Mouse (Mus musculus) lung, postnatal 0 days (tissue): ENCODE measurements at regions not wholly inside any gene's neighbourhood (a gene's known extent, or its start where the extent isn't known, plus 50 kb on each side); places are given as distances from the start of the nearest gene placed in this dataset.
A peak's percentile ranks its signal among the peaks of the same experiment; 100 is the strongest.

Experiments used
- ATAC-seq: fragments of 200-750 bp; cut with Nextera tagmentation; 2 replicates; pipeline ENCODE4 v1.8.0; 2017; ENCODE audit warnings: moderate library complexity
- DNase-seq: peaks from one replicate; pipeline ENCODE4 v3.0.0-alpha.2; 2016; ENCODE audit warnings: low spot score
- H3K27ac ChIP-seq: fragments of 300-500 bp; sonication (generic); 2 replicates; pipeline ENCODE4 v1.5.1; 2014; ENCODE audit warnings: antibody characterized with exemption, mild to moderate bottlenecking, low read length, mixed read lengths
- H3K27me3 ChIP-seq: fragments of 300-500 bp; sonication (generic); replicated peaks from 2 replicates; pipeline ENCODE4 v1.6.1; 2014; ENCODE audit warnings: low read length, mixed read lengths; ENCODE audit not compliant: insufficient read depth
- H3K36me3 ChIP-seq: fragments of 300-500 bp; sonication (generic); 2 replicates; pipeline ENCODE4 v1.6.1; 2014; ENCODE audit warnings: low read length, mixed read lengths; ENCODE audit not compliant: insufficient read depth
- H3K4me1 ChIP-seq: fragments of 300-500 bp; sonication (generic); 2 replicates; pipeline ENCODE4 v1.6.1; 2014; ENCODE audit warnings: antibody characterized with exemption, low read depth, low read length, mixed read lengths; ENCODE audit not compliant: insufficient read depth
- H3K4me2 ChIP-seq: fragments of 300-500 bp; sonication (generic); replicated peaks from 2 replicates; pipeline ENCODE4 v1.6.1; 2014; ENCODE audit warnings: low read depth, mild to moderate bottlenecking, low read length, moderate library complexity, mixed read lengths
- H3K4me3 ChIP-seq: fragments of 300-500 bp; sonication (generic); 2 replicates; pipeline ENCODE4 v1.5.1; 2014; ENCODE audit warnings: low read depth, low read length
- H3K9ac ChIP-seq: fragments of 300-500 bp; sonication (generic); replicated peaks from 2 replicates; pipeline ENCODE4 v1.6.1; 2014; ENCODE audit warnings: low read depth, mild to moderate bottlenecking
- H3K9me3 ChIP-seq: fragments of 300-500 bp; sonication (generic); 2 replicates; pipeline ENCODE4 v1.6.1; 2016; ENCODE audit warnings: low read length, mixed read lengths
- CTCF ChIP-seq: IDR thresholded peaks from 2 replicates; pipeline ENCODE4 v1.5.1; 2016; ENCODE audit warnings: antibody characterized with exemption, mild to moderate bottlenecking
- EP300 ChIP-seq: IDR thresholded peaks from 2 replicates; pipeline ENCODE4 v1.6.1; 2016; ENCODE audit warnings: antibody characterized with exemption, mild to moderate bottlenecking, control low read depth
- WGBS: fragments of 180-500 bp; shearing (Covaris S2); extraction: QIAGEN DNeasy Blood & Tissue Kit; methylation state at CpG from one replicate; pipeline ENCODE4 v1.1.7; 2014; 5-methylcytosine and 5-hydroxymethylcytosine counted together

GRCm38 (mm10) chr16:77372768-77373167, 229.1 kb downstream of the Gm11146 start:
- ATAC-seq (no peak), DNase-seq (no peak)
- no peak overlapping the region for H3K4me3 ChIP-seq
- H3K9ac ChIP-seq = no peak overlapping the region
- TF ChIP-seq CTCF = no peak
- TF ChIP-seq EP300 = no peak
- H3K27me3 ChIP-seq = no peaks in the 10 kb centered on the region
- WGBS = 76% methylated on average over 3 of the region's 3 CpGs
- no peak overlapping the region for H3K4me2 ChIP-seq
- no peaks in the 10 kb centered on the region for H3K36me3 ChIP-seq
- no peak overlapping the region for H3K27ac ChIP-seq
- no peaks in the 10 kb centered on the region for H3K9me3 ChIP-seq
- no peaks in the 10 kb centered on the region for H3K4me1 ChIP-seq

GRCm38 (mm10) chr16:77369810-77370209, 232.1 kb downstream of the Gm11146 start:
- no peak for TF ChIP-seq CTCF
- TF ChIP-seq EP300 = no peak
- Histone ChIP-seq H3K9me3 (no peaks in the 10 kb centered on the region), H3K4me2 (no peak overlapping the region), H3K4me3 (no peak overlapping the region), H3K27me3 (no peaks in the 10 kb centered on the region), H3K9ac (no peak overlapping the region), H3K36me3 (no peaks in the 10 kb centered on the region), H3K4me1 (no peaks in the 10 kb centered on the region), H3K27ac (no peak overlapping the region)
- WGBS = 68% methylated on average over 2 of the region's 2 CpGs
- DNase-seq = peak; percentile 31
- no peak for ATAC-seq

GRCm38 (mm10) chr16:77365254-77365653, 236.6 kb downstream of the Gm11146 start:
- no peak for ATAC-seq
- WGBS = 32% methylated on average over 2 of the region's 2 CpGs

GRCm38 (mm10) chr16:77364439-77364838, 237.5 kb downstream of the Gm11146 start:
- DNase-seq (no peak), ATAC-seq (no peak)
- WGBS = 85% methylated on average over 3 of the region's 3 CpGs
- Histone ChIP-seq H3K36me3 (no peaks in the 10 kb centered on the region), H3K27ac (no peak overlapping the region), H3K9me3 (no peaks in the 10 kb centered on the region), H3K9ac (no peak overlapping the region), H3K4me1 (no peaks in the 10 kb centered on the region), H3K27me3 (no peaks in the 10 kb centered on the region), H3K4me2 (no peak overlapping the region), H3K4me3 (no peak overlapping the region)
- TF ChIP-seq EP300 (no peak), CTCF (no peak)

More at GRCm38 (mm10) chr16:77365254-77365653, 236.6 kb downstream of the Gm11146 start:
- Histone ChIP-seq H3K36me3 (no peaks in the 10 kb centered on the region), H3K27me3 (no peaks in the 10 kb centered on the region), H3K9ac (no peak overlapping the region), H3K4me2 (no peak overlapping the region), H3K4me1 (no peaks in the 10 kb centered on the region), H3K4me3 (no peak overlapping the region), H3K27ac (no peak overlapping the region), H3K9me3 (no peaks in the 10 kb centered on the region)
- DNase-seq = no peak
- TF ChIP-seq CTCF (no peak), EP300 (no peak)

- TF ChIP-seq EP300 (no peak), CTCF (no peak)
- DNase-seq (no peak), ATAC-seq (no peak)
- WGBS = 78% methylated on average over 5 of the region's 5 CpGs
- Histone ChIP-seq H3K27ac (no peak overlapping the region), H3K27me3 (no peaks in the 10 kb centered on the region), H3K36me3 (no peaks in the 10 kb centered on the region), H3K9me3 (no peaks in the 10 kb centered on the region), H3K9ac (no peak overlapping the region), H3K4me1 (no peaks in the 10 kb centered on the region), H3K4me3 (no peak overlapping the region), H3K4me2 (no peak overlapping the region)
Observed at GRCm38 (mm10) chr16:77359190-77359589, 242.7 kb downstream of the Gm11146 start.

GRCm38 (mm10) chr16:77355260-77355659, 246.6 kb downstream of the Gm11146 start:
- Histone ChIP-seq H3K4me3 (no peak overlapping the region), H3K4me2 (no peak overlapping the region), H3K9ac (no peak overlapping the region), H3K9me3 (no peaks in the 10 kb centered on the region), H3K27ac (no peak overlapping the region), H3K36me3 (no peaks in the 10 kb centered on the region), H3K4me1 (no peaks in the 10 kb centered on the region), H3K27me3 (no peaks in the 10 kb centered on the region)
- no peak for DNase-seq
- WGBS = 94% methylated on average over 5 of the region's 5 CpGs
- TF ChIP-seq CTCF (no peak), EP300 (no peak)
- no peak for ATAC-seq

GRCm38 (mm10) chr16:77354201-77354712, 247.6 kb downstream of the Gm11146 start:
- H3K9me3 ChIP-seq = no peaks in the 10 kb centered on the region
- no peak overlapping the region for H3K4me3 ChIP-seq
- peak; percentile 83 for TF ChIP-seq EP300
- no peak for TF ChIP-seq CTCF
- no peaks in the 10 kb centered on the region for H3K36me3 ChIP-seq
- no peaks in the 10 kb centered on the region for H3K27me3 ChIP-seq
- peak; percentile 72 for DNase-seq
- peak; percentile 78 for ATAC-seq
- H3K4me1 ChIP-seq = no peaks in the 10 kb centered on the region
- no peak overlapping the region for H3K27ac ChIP-seq
- H3K9ac ChIP-seq = no peak overlapping the region
- H3K4me2 ChIP-seq = no peak overlapping the region
- WGBS = 60% methylated on average over 3 of the region's 3 CpGs
